Mouse (Mus musculus) intestine, postnatal 0 days (tissue): Measurements from ENCODE around the gene Hdac9. TPM values are rescaled to one million over a fixed set of nuclear protein-coding genes. Genes with fewer than 3 reads are reported as not detected.

Experiments
- ATAC-seq: fragments of 200-750 bp; cut with Nextera tagmentation; 2 replicates; pipeline ENCODE4 v1.8.0; 2017; ENCODE audit warnings: mild to moderate bottlenecking, moderate TSS enrichment, moderate library complexity
- H3K27ac ChIP-seq: fragments of 300-500 bp; sonication (generic); 2 replicates; pipeline ENCODE4 v1.5.1; 2014; ENCODE audit warnings: mild to moderate bottlenecking, low read depth, low read length, moderate library complexity
- H3K27me3 ChIP-seq: fragments of 300-500 bp; sonication (generic); replicated peaks from 2 replicates; pipeline ENCODE4 v1.6.1; 2014; ENCODE audit warnings: low read length, mixed read lengths; ENCODE audit not compliant: control insufficient read depth, insufficient read depth
- H3K36me3 ChIP-seq: fragments of 300-500 bp; sonication (generic); 2 replicates; pipeline ENCODE4 v1.6.1; 2014; ENCODE audit warnings: mild to moderate bottlenecking, moderate library complexity; ENCODE audit not compliant: control insufficient read depth, insufficient read depth
- H3K4me1 ChIP-seq: fragments of 300-500 bp; sonication (generic); replicated peaks from 2 replicates; pipeline ENCODE4 v1.6.1; 2014; ENCODE audit warnings: antibody characterized with exemption, low read length, mixed read lengths; ENCODE audit not compliant: control insufficient read depth, insufficient read depth
- H3K4me2 ChIP-seq: fragments of 300-500 bp; sonication (generic); replicated peaks from 2 replicates; pipeline ENCODE4 v1.6.1; 2014; ENCODE audit warnings: low read depth, mild to moderate bottlenecking, moderate library complexity
- H3K4me3 ChIP-seq: fragments of 300-500 bp; sonication (generic); 2 replicates; pipeline ENCODE4 v1.5.1; 2014; ENCODE audit warnings: low read depth, low read length
- H3K9ac ChIP-seq: fragments of 300-500 bp; sonication (generic); 2 replicates; pipeline ENCODE4 v1.6.1; 2014; ENCODE audit warnings: mild to moderate bottlenecking, low read depth, low read length
- H3K9me3 ChIP-seq: fragments of 300-500 bp; sonication (generic); 2 replicates; pipeline ENCODE4 v1.6.1; 2016; ENCODE audit warnings: mixed run types; ENCODE audit not compliant: control insufficient read depth
- CTCF ChIP-seq: sonication (generic); IDR thresholded peaks from 2 replicates; pipeline ENCODE4 v1.5.1; 2016; ENCODE audit warnings: low read depth, mild to moderate bottlenecking, control low read depth, antibody characterized with exemption, moderate library complexity
- WGBS: fragments of 180-500 bp; shearing (Covaris S2); extraction: QIAGEN DNeasy Blood & Tissue Kit; methylation state at CpG from one replicate; pipeline ENCODE4 v1.1.7; 2014; 5-methylcytosine and 5-hydroxymethylcytosine counted together
- polyA plus RNA-seq: library from polyadenylated mRNA; unstranded; fragments of >200 nt; fragmentation: Nextera tagmentation; extraction: Ambion mirVana; gene quantifications from 2 replicates; pipeline ENCODE4 v1.2.1, GENCODE M21; 2015

The Hdac9 gene
- 1.4 and 1.6 TPM in 2 replicates for polyA plus RNA-seq

- 53% methylated on average over 1 of the region's 1 CpGs for WGBS
- ATAC-seq, result no peak
- Histone ChIP-seq H3K27me3 (no peaks in the 10 kb centered on the region), H3K9ac (no peak within 1 kb of the TSS), H3K4me3 (no peak within 1 kb of the TSS), H3K27ac (no peak within 1 kb of the TSS), H3K4me1 (no peaks in the 10 kb centered on the region), H3K4me2 (no peak within 1 kb of the TSS), H3K9me3 (no peaks in the 10 kb centered on the region), H3K36me3 (no peaks in the 10 kb centered on the region)
- no peak for TF ChIP-seq CTCF
Observed at GRCm38 (mm10) chr12:34916995-34917394, at the start of gene Hdac9. Hdac9 (minus strand) TSS chr12:34917095.

GRCm38 (mm10) chr12:34949066-34949706, 32.3 kb upstream of the Hdac9 start:
- no peak overlapping the region for H3K4me2 ChIP-seq
- no peaks in the 10 kb centered on the region for H3K36me3 ChIP-seq
- H3K4me1 ChIP-seq, result no peaks in the 10 kb centered on the region
- H3K4me3 ChIP-seq, result no peak overlapping the region
- 70% methylated on average over 6 of the region's 6 CpGs for WGBS
- no peak for ATAC-seq
- no peaks in the 10 kb centered on the region for H3K9me3 ChIP-seq
- TF ChIP-seq CTCF, result no peak
- no peak overlapping the region for H3K27ac ChIP-seq
- H3K27me3 ChIP-seq, result no peaks in the 10 kb centered on the region
- H3K9ac ChIP-seq, result no peak overlapping the region

GRCm38 (mm10) chr12:34937918-34938317, 21.0 kb upstream of the Hdac9 start:
- no peak overlapping the region for H3K4me2 ChIP-seq
- no peak overlapping the region for H3K4me3 ChIP-seq
- 95% methylated on average over 1 of the region's 1 CpGs for WGBS
- no peaks in the 10 kb centered on the region; the same call in 1 of the 2 replicates for H3K36me3 ChIP-seq
- H3K27ac ChIP-seq, result no peak overlapping the region
- no peaks in the 10 kb centered on the region for H3K9me3 ChIP-seq
- H3K4me1 ChIP-seq, result no peaks in the 10 kb centered on the region
- TF ChIP-seq CTCF, result peak; percentile 68
- H3K9ac ChIP-seq, result no peak overlapping the region
- ATAC-seq, result no peak
- no peaks in the 10 kb centered on the region for H3K27me3 ChIP-seq

- Histone ChIP-seq H3K36me3 (no peaks in the 10 kb centered on the region), H3K9me3 (no peaks in the 10 kb centered on the region), H3K4me1 (no peaks in the 10 kb centered on the region), H3K4me2 (no peak overlapping the region), H3K9ac (no peak overlapping the region), H3K27ac (no peak overlapping the region), H3K27me3 (peaks cover 9% of the 10 kb centered on the region), H3K4me3 (no peak overlapping the region)
- ATAC-seq, result no peak
- 58% methylated on average over 2 of the region's 2 CpGs for whole genome bisulfite sequencing
- TF ChIP-seq CTCF, result no peak
Observed at GRCm38 (mm10) chr12:34908008-34908407, 8.9 kb downstream of the Hdac9 start.

GRCm38 (mm10) chr12:34907506-34907850, 9.4 kb downstream of the Hdac9 start:
- ATAC-seq, result no peak
- Histone ChIP-seq H3K36me3 (no peaks in the 10 kb centered on the region), H3K9me3 (no peaks in the 10 kb centered on the region), H3K4me2 (peak overlapping the region; percentile 95), H3K4me1 (no peaks in the 10 kb centered on the region), H3K27ac (no peak overlapping the region), H3K27me3 (peaks cover 9% of the 10 kb centered on the region), H3K4me3 (peak overlapping the region; percentile 63), H3K9ac (peak overlapping the region; percentile 31; the same call in 1 of the 2 replicates)
- WGBS, result 7% methylated on average over 10 of the region's 10 CpGs
- peak; percentile 28; the same call in 1 of the 2 replicates for TF ChIP-seq CTCF

- TF ChIP-seq CTCF, result no peak
Observed at GRCm38 (mm10) chr12:34906704-34907505, 10.0 kb downstream of the Hdac9 start.

More at GRCm38 (mm10) chr12:34906704-34907505, 10.0 kb downstream of the Hdac9 start:
- H3K9me3 ChIP-seq, result no peaks in the 10 kb centered on the region
- H3K36me3 ChIP-seq, result no peaks in the 10 kb centered on the region
- H3K9ac ChIP-seq, result peak overlapping the region; percentile 31; the same call in 1 of the 2 replicates
- H3K27ac ChIP-seq, result no peak overlapping the region
- H3K27me3 ChIP-seq, result peaks cover 9% of the 10 kb centered on the region
- no peaks in the 10 kb centered on the region for H3K4me1 ChIP-seq
- peak overlapping the region; percentile 63 for H3K4me3 ChIP-seq
- H3K4me2 ChIP-seq, result peak overlapping the region; percentile 95
- under 1% methylated on average over 65 of the region's 107 CpGs for WGBS
- ATAC-seq, result peak; percentile 49
